Mouse (Mus musculus): ENCODE results near the gene Cyp2d10.

GRCm38 (mm10) chr15:82374437-82374836, 32.6 kb downstream of the Cyp2d10 start:
- no peak for TF ChIP-seq CTCF (IDR thresholded peaks at IDR 0.05; ENCODE audit: borderline replicate concordance, extremely low read depth, insufficient read depth, insufficient read length)
- no peak for TF ChIP-seq POLR2A (IDR thresholded peaks at IDR 0.05; ENCODE audit: borderline replicate concordance, extremely low read depth, insufficient read depth, insufficient read length, poor library complexity, severe bottlenecking)

All from brain, embryonic 14.5 days (tissue).